Mouse (Mus musculus) megakaryocyte progenitor cell, adult 5-6 weeks (primary cell): Measurements from ENCODE around the gene Fetub. TPM values are rescaled to one million over a fixed set of nuclear protein-coding genes. Genes with fewer than 3 reads are reported as not detected.

Experiments
- ATAC-seq: replicated peaks from 2 replicates; pipeline ENCODE4 v1.8.0; 2016; ENCODE audit warnings: mild to moderate bottlenecking, moderate TSS enrichment, inconsistent platforms; ENCODE audit not compliant: poor library complexity
- total RNA-seq, 2 experiments: library from RNA; stranded (forward) in 1 of 2; stranded (reverse) in 1 of 2; fragments of 157-497, 149-512 nt in 1 of 2; fragments of 200-1000 nt in 1 of 2; gene quantifications; 2 replicates each; pipeline versions ENCODE4 v1.2.3 to v1.2.4; 2015 to 2017

Fetub gene
- total RNA-seq, 2 experiments from 2014 or later = not detected

GRCm38 (mm10) chr16:22961073-22961472 lies 42.9 kb downstream of the Fetub start:
- ATAC-seq = no peak

- no peak for ATAC-seq
Observed at GRCm38 (mm10) chr16:22962256-22962655, 44.1 kb downstream of the Fetub start.

- no peak for ATAC-seq
Observed at GRCm38 (mm10) chr16:22963293-22963692, 45.2 kb downstream of the Fetub start.

- ATAC-seq = no peak
Observed at GRCm38 (mm10) chr16:22967383-22968030, 49.4 kb downstream of the Fetub start.

Other genes starting within 250 kb of the Fetub start
- gene Crygs, start 106.8 kb upstream of the Fetub start, total RNA-seq (2015) = not detected in 2 replicates
- gene Crygs, start 106.8 kb upstream of the Fetub start, total RNA-seq (2017) = not detected in 2 replicates
- gene Tbccd1, start 60.7 kb upstream of the Fetub start, total RNA-seq (2015) = 20.2 and 21.6 TPM in 2 replicates
- gene Tbccd1, start 60.7 kb upstream of the Fetub start, total RNA-seq (2017) = 27.7 and 29.8 TPM in 2 replicates
- gene Dnajb11, start 60.5 kb upstream of the Fetub start, total RNA-seq (2015) = 86.1 and 89.8 TPM in 2 replicates
- 186 and 206 TPM in 2 replicates for gene Dnajb11, start 60.5 kb upstream of the Fetub start, total RNA-seq (2017)
- not detected in 2 replicates for gene Ahsg, start 27.1 kb upstream of the Fetub start, total RNA-seq (2015)
- gene Ahsg, start 27.1 kb upstream of the Fetub start, total RNA-seq (2017) = not detected in 2 replicates
- not detected in 2 replicates for gene Hrg, start 32.7 kb downstream of the Fetub start, total RNA-seq (2015)
- not detected in 2 replicates for gene Hrg, start 32.7 kb downstream of the Fetub start, total RNA-seq (2017)
- gene Kng2, start 111.1 kb downstream of the Fetub start, total RNA-seq (2015) = not detected in 2 replicates
- gene Kng2, start 111.1 kb downstream of the Fetub start, total RNA-seq (2017) = not detected in 2 replicates
- not detected in 2 replicates for gene Kng1, start 139.5 kb downstream of the Fetub start, total RNA-seq (2015)
- gene Kng1, start 139.5 kb downstream of the Fetub start, total RNA-seq (2017) = not detected in 2 replicates
- 378 and 464 TPM in 2 replicates for gene Eif4a2, start 189.1 kb downstream of the Fetub start, total RNA-seq (2015)
- 592 and 744 TPM in 2 replicates for gene Eif4a2, start 189.1 kb downstream of the Fetub start, total RNA-seq (2017)
- 195 and 224 TPM in 2 replicates for gene Rfc4, start 209.4 kb downstream of the Fetub start, total RNA-seq (2015)
- gene Rfc4, start 209.4 kb downstream of the Fetub start, total RNA-seq (2017) = 72.3 and 90.3 TPM in 2 replicates
- not detected in 2 replicates for gene Adipoq, start 228.2 kb downstream of the Fetub start, total RNA-seq (2015)
- not detected in 2 replicates for gene Adipoq, start 228.2 kb downstream of the Fetub start, total RNA-seq (2017)